Mouse (Mus musculus): ENCODE results near the gene Rexo1. TPM values are rescaled to one million over a fixed set of nuclear protein-coding genes. Genes with fewer than 3 reads are reported as not detected.
A peak's percentile ranks its signal among the peaks of the same experiment; 100 is the strongest.

Rexo1 gene
- polyA plus RNA-seq, 1 experiment from 2014 or later = 31.3 TPM

DNA sequence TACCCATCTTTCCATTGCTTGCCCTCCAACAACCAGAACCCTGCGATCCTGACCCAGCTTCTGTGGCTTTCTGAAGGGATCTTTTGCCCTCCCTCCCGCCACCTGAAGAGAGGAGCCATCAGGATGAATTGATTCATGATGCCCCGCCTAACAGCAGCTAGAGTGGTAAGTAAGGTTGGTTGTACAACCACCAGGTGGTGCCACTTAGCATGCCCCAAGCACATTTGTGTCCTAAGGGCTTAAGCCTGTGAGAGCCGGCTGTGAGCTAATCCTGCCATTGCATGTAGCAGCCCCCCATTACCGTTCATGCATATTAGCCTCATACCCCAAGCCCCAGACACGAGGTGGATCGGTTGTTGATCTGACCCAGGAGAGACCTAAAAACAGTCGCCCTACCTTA, 17.6 kb upstream of the Rexo1 start:
- Histone ChIP-seq H3K4me1 (peaks cover 36% of the 10 kb centered on the region), H3K9me3 (no peaks in the 10 kb centered on the region), H3K36me3 (peaks cover 5% of the 10 kb centered on the region), H3K9ac (replicated peaks) (0 out of 2 replicates have a peak overlapping the region, but pooled peaks have one; percentile 4), H3K4me3 (peak overlapping the region; percentile 70; the same call in 1 of the 2 replicates), H3K27me3 (no peaks in the 10 kb centered on the region), H3K4me2 (replicated peaks) (no peak overlapping the region), H3K27ac (replicated peaks) (0 out of 2 replicates have a peak overlapping the region, but pooled peaks have one; percentile 5)
- 7% methylated on average over 8 of the region's 8 CpGs for WGBS
- no peak for ATAC-seq (replicated peaks)

DNA sequence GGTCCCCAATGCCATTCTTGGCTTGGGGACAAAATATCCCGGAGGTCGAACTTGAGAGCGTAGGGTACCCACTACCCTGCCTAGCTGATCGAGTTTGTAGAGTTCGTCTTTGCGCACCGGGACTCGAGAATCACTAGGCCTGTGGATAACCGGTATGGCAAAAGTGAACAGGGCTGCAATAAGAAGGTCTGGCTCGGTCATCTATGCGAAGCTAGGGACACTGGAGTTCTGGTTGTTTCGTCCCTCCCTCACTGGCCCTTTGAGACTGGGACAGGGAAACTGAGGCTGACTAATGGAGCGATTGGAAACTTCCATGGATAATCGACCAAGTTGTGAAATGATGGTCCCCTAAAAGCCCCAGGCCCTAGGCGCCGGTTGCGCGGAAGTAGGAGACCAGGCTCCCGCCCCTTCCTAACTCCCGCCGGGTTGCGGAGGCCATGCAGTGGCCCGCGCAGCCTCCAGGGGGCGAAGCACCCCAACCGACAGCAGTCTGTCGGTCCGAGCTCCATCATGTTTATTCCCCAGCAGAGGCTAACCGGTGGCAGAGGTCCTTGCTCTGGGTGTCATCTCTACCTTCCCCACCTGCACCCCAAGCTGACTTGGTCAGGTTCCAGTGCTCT, 16.9 kb upstream of the Rexo1 start:
- Histone ChIP-seq H3K9ac (replicated peaks) (peak overlapping the region; percentile 66), H3K9me3 (no peaks in the 10 kb centered on the region), H3K27me3 (no peaks in the 10 kb centered on the region), H3K4me2 (replicated peaks) (peak overlapping the region; percentile 76), H3K4me3 (peak overlapping the region; percentile 70), H3K4me1 (peaks cover 42% of the 10 kb centered on the region), H3K36me3 (no peaks in the 10 kb centered on the region), H3K27ac (replicated peaks) (peak overlapping the region; percentile 90)
- ATAC-seq (replicated peaks) = peak; percentile 49
- under 1% methylated on average over 29 of the region's 29 CpGs for WGBS

DNA sequence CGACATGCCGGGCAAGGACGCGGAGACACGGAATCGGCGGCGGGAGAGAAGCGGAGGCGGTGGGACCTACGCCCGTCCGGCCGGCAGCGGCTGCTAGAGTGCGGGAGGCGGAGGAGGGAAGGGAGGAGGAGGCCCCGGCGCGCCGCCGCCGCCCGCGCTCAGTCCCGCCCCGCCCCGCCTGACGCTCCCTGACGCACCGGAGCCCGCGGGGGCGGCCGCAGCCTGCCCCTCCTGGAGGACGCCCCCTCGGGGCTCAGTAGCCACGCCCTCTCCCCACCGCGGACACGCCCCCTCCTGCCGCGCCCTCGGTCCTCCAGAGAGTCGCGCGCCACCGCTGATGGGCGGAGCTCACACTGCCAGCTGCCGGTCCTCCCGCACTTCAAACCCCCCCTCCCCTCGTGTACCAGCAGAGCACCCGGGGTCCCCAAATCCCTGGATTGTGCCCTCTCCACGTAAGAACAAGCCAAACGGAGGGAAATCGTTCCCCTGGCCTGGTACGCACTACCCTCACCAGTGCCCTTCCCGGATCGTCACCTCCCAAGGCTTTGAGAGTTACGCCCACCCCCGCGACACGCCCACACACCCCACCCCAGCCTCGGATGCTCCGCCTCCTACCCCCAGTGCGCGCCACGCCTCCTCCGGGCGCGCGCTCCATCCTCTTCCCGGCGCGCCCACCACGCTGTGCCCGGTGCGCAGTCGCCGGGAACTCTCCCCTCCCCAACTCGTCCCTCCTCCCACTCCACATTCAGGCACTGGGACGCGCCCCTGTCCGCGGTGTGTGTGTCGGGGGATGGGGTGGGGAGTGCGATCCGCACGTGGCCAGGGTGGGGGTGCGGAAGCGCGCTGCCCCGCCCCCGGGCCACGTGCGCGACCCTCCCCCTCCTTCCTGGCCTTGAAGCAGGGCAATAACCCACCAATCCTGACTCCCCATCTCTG, 16.1 kb upstream of the Rexo1 start, which contains the start of gene Klf16:
Klf16 (minus strand) TSS at position 127 of the 936 bp plus-strand sequence.
- Histone ChIP-seq H3K27me3 (no peaks in the 10 kb centered on the region), H3K27ac (replicated peaks) (peak within 1 kb of the TSS; percentile 90), H3K4me2 (replicated peaks) (peak within 1 kb of the TSS; percentile 76), H3K4me1 (peaks cover 44% of the 10 kb centered on the region), H3K36me3 (no peaks in the 10 kb centered on the region), H3K4me3 (peak within 1 kb of the TSS; percentile 70), H3K9me3 (no peaks in the 10 kb centered on the region), H3K9ac (replicated peaks) (peak within 1 kb of the TSS; percentile 66)
- WGBS = 0% methylated on average over 71 of the region's 97 CpGs
- ATAC-seq (replicated peaks) = peak; percentile 82

DNA sequence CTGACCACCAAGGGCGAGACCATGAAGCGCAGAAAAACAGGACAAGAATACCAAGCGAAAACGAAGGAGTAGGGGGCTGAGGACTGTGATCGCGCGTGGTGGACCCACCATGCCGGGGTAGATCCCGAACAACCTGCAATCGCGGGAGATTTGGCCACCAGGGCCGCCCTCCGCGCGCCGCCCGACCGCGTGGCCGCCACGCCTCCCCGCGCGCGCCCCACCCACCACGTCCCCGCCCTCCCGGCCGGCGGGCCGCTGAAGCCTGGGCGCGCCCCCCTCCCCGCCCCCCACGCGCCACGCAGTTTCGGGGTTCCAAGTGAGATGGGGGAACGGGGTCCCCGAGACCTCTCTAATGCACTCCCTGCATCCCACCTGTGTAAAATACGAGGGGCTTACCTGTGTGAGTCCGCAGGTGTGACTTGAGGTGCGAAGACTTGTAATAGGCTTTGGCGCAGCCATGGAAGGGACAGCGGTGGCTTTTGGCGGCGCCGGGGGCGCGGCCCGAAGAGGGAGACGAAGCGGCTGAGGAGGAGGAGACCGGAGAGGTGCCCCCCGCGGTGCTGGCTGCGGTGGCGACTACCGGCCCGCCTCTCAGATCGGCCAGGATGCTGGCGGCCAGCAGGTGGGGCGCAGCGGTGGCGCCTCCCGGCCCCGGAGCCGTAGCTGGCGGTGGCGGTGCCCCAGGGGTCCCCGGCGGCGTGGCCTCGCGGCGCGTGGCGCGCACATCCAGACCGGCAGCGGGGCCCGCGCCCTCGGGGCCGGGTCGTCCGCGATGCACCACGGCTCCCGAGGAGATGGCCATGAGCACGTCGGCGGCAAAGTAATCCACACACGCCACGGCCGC, 15.2 kb upstream of the Rexo1 start:
- ATAC-seq (replicated peaks) = peak; percentile 2; the same call in 1 of the 2 replicates
- H3K27ac ChIP-seq (replicated peaks) = peak overlapping the region; percentile 90
- H3K4me1 ChIP-seq = peaks cover 50% of the 10 kb centered on the region
- H3K9ac ChIP-seq (replicated peaks) = peak overlapping the region; percentile 66
- H3K27me3 ChIP-seq = no peaks in the 10 kb centered on the region
- under 1% methylated on average over 92 of the region's 96 CpGs for WGBS
- H3K4me3 ChIP-seq = peak overlapping the region; percentile 70
- no peaks in the 10 kb centered on the region for H3K36me3 ChIP-seq
- peak overlapping the region; percentile 76 for H3K4me2 ChIP-seq (replicated peaks)
- H3K9me3 ChIP-seq = no peaks in the 10 kb centered on the region

DNA sequence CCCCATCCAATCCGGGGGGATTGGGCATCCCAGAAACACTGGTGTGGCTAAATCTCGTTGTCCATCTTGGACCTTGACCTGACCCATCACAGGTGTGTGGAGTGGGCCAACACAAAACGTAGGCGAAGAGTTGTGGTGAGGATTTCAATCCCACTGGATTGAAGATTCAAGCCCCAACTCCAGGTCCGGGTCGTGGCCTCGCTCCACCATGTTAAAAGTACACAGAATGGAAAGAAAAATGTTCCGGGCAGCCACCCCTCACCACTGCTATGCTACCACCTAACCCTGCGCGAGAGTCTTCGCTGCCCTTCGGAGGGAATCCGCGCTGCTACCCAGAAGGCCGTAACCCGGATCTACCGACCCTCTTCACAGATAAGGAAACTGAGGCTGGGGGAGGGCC, 14.6 kb upstream of the Rexo1 start:
- Histone ChIP-seq H3K9me3 (no peaks in the 10 kb centered on the region), H3K4me2 (replicated peaks) (peak overlapping the region; percentile 76), H3K36me3 (no peaks in the 10 kb centered on the region), H3K4me3 (peak overlapping the region; percentile 70), H3K27me3 (no peaks in the 10 kb centered on the region), H3K27ac (replicated peaks) (no peak overlapping the region), H3K4me1 (peaks cover 57% of the 10 kb centered on the region), H3K9ac (replicated peaks) (peak overlapping the region; percentile 66)
- 16% methylated on average over 17 of the region's 17 CpGs for WGBS
- no peak for ATAC-seq (replicated peaks)

DNA sequence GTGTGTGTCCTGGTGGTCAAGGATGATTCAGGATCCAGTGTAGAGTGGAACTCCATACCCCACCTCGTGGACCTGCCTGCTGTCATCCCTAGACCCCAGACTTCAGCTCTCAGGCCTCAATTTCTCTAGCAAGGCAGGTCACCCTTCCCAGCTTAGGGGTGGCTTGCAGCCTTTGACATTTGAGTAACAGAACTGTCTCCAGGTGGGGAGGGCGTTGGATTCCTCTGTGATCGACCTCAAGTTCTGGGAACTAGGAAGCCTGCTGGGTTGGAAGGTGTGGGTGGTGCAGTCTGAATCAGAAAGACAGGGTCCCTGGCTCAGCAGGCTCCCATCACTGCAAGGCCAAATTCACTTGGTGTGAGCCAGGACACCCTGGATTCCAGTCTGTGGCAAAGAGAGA, 13.5 kb upstream of the Rexo1 start:
- Histone ChIP-seq H3K9ac (replicated peaks) (no peak overlapping the region), H3K36me3 (no peaks in the 10 kb centered on the region), H3K4me3 (no peak overlapping the region), H3K27ac (replicated peaks) (no peak overlapping the region), H3K4me2 (replicated peaks) (0 out of 2 replicates have a peak overlapping the region, but pooled peaks have one; percentile 76), H3K27me3 (no peaks in the 10 kb centered on the region), H3K9me3 (no peaks in the 10 kb centered on the region), H3K4me1 (peaks cover 63% of the 10 kb centered on the region)
- ATAC-seq (replicated peaks) = no peak
- 71% methylated on average over 3 of the region's 3 CpGs for WGBS

DNA sequence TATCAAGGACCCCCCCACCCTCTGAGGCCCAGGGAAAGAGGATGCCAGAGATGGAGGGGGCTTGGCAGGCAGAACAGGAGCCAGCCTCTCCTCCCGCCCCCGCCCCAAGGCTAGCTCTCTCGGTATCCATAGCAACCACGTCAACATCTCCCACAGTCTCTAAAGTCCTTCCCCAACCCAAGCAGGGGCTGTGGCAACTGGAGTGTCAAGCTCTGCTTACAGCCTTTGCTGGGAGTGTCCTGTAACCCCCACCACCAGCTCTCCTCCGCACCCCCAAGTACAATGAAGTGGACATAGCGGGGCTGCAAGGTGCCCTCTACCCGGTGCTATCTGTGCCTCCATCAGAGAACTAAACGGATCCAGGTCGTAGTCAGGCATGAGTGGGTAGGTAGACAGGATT, 12.6 kb upstream of the Rexo1 start:
- Histone ChIP-seq H3K4me1 (peaks cover 63% of the 10 kb centered on the region), H3K4me2 (replicated peaks) (no peak overlapping the region), H3K9me3 (no peaks in the 10 kb centered on the region), H3K27me3 (no peaks in the 10 kb centered on the region), H3K36me3 (no peaks in the 10 kb centered on the region), H3K4me3 (no peak overlapping the region), H3K9ac (replicated peaks) (no peak overlapping the region), H3K27ac (replicated peaks) (no peak overlapping the region)
- ATAC-seq (replicated peaks) = no peak
- 53% methylated on average over 9 of the region's 9 CpGs for WGBS

DNA sequence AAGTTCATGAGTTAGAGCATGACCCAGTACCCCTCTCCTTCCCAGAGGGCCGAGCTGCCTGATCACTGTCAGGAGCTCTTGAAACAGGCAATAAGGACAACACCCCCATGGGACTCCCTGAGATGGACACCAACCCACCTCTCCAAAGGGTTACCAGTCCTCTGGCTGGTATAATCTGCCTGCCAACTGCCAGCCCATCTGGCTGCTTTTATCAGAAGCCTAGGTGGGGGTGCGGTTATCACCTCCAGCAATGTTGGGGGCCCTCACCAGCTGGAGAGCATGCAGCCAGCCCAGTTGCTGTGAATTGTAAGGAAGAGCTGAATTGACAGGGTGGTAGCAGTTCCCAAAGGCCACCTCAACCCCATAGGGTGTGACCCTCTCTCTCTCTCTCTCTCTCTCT, 11.1 kb upstream of the Rexo1 start:
- no peak overlapping the region for H3K4me3 ChIP-seq
- no peaks in the 10 kb centered on the region for H3K9me3 ChIP-seq
- peaks cover 5% of the 10 kb centered on the region; the same call in 1 of the 2 replicates for H3K36me3 ChIP-seq
- 86% methylated on average over 2 of the region's 2 CpGs for WGBS
- H3K4me1 ChIP-seq = peaks cover 54% of the 10 kb centered on the region
- no peak for ATAC-seq (replicated peaks)
- H3K4me2 ChIP-seq (replicated peaks) = no peak overlapping the region
- no peaks in the 10 kb centered on the region for H3K27me3 ChIP-seq
- H3K27ac ChIP-seq (replicated peaks) = no peak overlapping the region
- H3K9ac ChIP-seq (replicated peaks) = no peak overlapping the region

DNA sequence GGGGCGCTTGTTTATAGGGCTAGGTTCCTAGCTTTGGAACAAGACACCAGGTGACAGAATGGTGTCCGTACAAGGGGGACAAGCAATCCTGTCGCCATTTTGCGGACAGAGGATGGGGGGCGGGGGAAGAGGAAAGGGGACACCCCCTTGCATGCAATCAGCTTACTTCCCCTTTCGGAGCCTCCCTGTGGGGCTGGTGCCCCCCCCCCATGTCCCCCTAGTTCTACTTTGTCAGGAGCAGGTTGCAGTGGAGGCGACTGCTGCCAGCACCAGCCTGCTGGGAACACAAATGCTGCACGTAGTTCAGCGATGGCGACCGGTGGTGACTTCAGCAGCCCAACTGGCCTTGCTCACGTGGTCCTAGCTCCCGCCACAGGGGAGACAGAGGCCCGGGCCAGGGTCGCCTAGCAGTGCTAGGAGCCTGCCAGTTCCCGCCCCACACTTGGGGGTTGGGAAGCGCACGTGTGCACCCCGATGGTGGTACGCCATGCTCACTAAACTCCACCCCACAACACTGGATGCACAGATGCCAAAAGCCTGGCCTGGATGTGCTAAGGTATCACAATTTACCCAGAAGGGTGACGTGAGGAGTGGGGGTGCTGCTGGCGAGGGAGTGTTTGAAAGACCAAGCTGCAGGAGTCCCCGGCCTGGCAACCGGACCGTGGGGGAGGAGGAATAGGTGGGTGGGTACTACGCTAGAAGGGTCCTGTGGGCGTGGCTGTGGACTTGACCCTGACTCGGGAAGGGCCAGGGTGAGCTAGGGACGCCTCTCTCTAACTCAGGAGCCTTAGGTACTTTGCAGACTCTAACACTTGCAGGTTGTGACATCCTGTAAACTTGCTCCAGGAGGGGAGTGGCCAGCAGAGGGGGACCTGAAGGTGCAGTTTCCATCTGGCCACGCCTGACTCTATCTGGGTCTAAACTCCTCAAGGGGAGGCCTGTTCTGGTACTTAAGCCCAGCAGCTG, 9.8 kb upstream of the Rexo1 start:
- Histone ChIP-seq H3K27me3 (no peaks in the 10 kb centered on the region), H3K4me1 (peaks cover 62% of the 10 kb centered on the region)
- no peak for ATAC-seq (replicated peaks)

DNA sequence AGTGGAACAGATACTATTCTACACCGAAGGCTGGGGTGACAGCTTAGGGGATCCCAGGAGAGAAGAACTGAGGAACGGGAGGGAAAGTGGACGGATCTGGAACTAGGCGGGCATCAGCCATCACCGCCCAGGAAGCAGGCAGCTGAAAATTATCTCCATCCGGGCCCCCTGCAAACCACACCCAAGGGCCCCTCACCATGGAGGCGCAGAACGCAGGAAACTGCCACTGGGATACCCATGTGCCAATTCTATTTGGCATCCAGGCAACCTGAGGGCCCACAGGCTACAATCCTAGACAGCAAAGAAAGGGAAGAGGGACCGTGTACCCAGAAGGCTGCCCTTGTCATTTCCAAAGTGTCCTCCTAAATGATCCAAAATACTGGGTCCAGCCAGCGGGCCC, 9.1 kb upstream of the Rexo1 start:
- Histone ChIP-seq H3K27ac (replicated peaks) (no peak overlapping the region), H3K4me3 (no peak overlapping the region), H3K36me3 (peaks cover 5% of the 10 kb centered on the region; the same call in 1 of the 2 replicates), H3K4me1 (peaks cover 56% of the 10 kb centered on the region), H3K9ac (replicated peaks) (no peak overlapping the region), H3K9me3 (no peaks in the 10 kb centered on the region), H3K4me2 (replicated peaks) (no peak overlapping the region), H3K27me3 (no peaks in the 10 kb centered on the region)
- WGBS = 89% methylated on average over 10 of the region's 10 CpGs
- ATAC-seq (replicated peaks) = no peak

More for the DNA sequence above, 9.8 kb upstream of the Rexo1 start:
- H3K4me3 ChIP-seq = peak overlapping the region; percentile 17; the same call in 1 of the 2 replicates
- H3K36me3 ChIP-seq = peaks cover 5% of the 10 kb centered on the region; the same call in 1 of the 2 replicates
- peak overlapping the region; percentile 7 for H3K9ac ChIP-seq (replicated peaks)
- no peaks in the 10 kb centered on the region for H3K9me3 ChIP-seq
- 19% methylated on average over 30 of the region's 30 CpGs for WGBS
- peak overlapping the region; percentile 29 for H3K4me2 ChIP-seq (replicated peaks)
- H3K27ac ChIP-seq (replicated peaks) = peak overlapping the region; percentile 42

All from forebrain, embryonic 15.5 days (tissue).